Mouse (Mus musculus) kidney, adult 2 months (tissue): ENCODE measurements around the gene Tha1.

Source experiments
- CTCF ChIP-seq: fragments of 200-500 bp; conservative IDR thresholded peaks from 2 replicates; pipeline ENCODE4 v1.5.1; 2011; ENCODE audit warnings: low read depth, mild to moderate bottlenecking, control low read depth, low read length, moderate library complexity, mixed read lengths; ENCODE audit not compliant: insufficient read depth, insufficient read length
- POLR2A ChIP-seq: fragments of 200-500 bp; IDR thresholded peaks from one replicate; pipeline ENCODE4 v1.6.1; 2011; ENCODE audit warnings: low read depth, low read length, control low read depth

DNA sequence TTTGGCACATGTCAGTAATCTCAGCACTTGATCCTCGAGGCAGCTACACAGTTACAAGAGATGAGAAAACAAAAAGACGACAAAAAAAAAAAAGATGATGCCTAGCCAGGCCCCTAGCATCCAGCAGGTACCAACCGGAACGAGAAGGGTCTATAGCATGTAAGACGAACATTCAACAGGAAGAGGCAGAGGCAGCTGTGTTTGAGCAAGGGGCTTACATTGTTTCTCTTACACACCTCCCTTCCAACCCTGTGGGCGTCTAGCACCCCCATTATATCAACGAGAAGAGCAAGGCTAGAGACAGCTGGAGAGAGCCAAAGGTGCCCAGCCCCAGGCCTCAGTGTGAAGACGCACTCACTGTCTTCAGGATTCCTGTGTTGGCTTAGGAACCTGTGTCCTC is 46.4 kb downstream of the Tha1 start:
- no peak for TF ChIP-seq CTCF
- TF ChIP-seq POLR2A = no peak
